Mouse (Mus musculus) liver, postnatal 0 days (tissue): ENCODE results near the gene Strada.

ENCODE experiments used
- CTCF ChIP-seq: sonication (generic); IDR thresholded peaks from 2 replicates; pipeline ENCODE4 v1.5.1; 2016; ENCODE audit warnings: antibody characterized with exemption, low read depth
- EP300 ChIP-seq: IDR thresholded peaks from 2 replicates; pipeline ENCODE4 v1.6.1; 2016; ENCODE audit warnings: antibody characterized with exemption, low read depth, mild to moderate bottlenecking

- TF ChIP-seq CTCF (peak; percentile 37), EP300 (no peak)
These were observed 9.2 kb downstream of the Strada start for GRCm38 (mm10) chr11:106192657-106193370.
